Mouse (Mus musculus): ENCODE measurements around the gene Zbtb8a.
"Not testable (repeated sequence)": the region's sequence is repeated elsewhere in the genome, so short reads cannot be mapped to it uniquely, and the experiment has no call there.

Zbtb8a gene

GRCm38 (mm10) chr4:129377601-129378390, at the start of gene Zbtb8a:
Gene Zbtb8a, minus strand, starts transcription at chr4:129378116.
- peak; percentile 2 for DNase-seq (ENCODE audit: low spot score)

DNA sequence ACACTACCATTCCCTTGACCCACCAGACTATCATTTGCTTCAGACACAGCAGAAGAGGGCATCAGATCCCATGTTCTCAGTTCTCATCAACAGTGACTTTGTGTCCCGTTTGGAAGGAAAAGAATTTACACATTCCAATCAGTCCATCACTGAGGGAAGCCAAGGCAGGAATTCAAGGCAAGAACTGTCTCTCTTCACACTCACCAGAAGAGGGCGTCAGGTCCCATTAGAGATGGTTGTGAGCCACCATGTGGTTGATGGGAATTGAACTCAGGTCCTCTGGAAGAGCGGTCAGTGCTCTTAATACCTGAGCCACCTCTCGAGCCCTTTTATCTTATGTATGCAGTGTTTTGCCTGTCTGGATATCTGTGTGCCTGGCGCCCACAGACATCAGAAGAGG, 40.4 kb upstream of the Zbtb8a start:
- no peak for DNase-seq (ENCODE audit: low spot score)

GRCm38 (mm10) chr4:129416478-129416877, 38.6 kb upstream of the Zbtb8a start:
- DNase-seq (ENCODE audit: low spot score): no peak

DNA sequence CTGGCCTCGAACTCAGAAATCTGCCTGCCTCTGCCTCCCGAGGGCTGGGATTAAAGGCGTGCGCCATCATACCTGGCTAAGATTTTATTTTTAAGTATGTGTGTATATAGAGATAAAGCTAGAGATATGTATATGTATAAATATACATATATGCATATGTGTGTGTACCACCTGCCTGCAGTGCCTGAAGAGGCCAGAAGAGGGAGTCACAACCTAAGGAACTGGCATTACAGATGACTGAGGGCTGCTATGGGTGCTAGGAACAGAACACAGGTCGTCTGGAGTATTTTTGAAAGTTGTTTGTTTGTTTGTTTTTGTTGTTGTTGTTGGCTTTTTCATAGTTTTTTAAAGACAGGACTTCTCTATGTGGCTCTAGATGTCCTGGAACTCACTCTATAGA, 38.0 kb upstream of the Zbtb8a start:
- DNase-seq (ENCODE audit: low spot score): no peak

- DNase-seq (ENCODE audit: low spot score): no peak
These were observed 33.1 kb upstream of the Zbtb8a start for GRCm38 (mm10) chr4:129410991-129411390.

DNA sequence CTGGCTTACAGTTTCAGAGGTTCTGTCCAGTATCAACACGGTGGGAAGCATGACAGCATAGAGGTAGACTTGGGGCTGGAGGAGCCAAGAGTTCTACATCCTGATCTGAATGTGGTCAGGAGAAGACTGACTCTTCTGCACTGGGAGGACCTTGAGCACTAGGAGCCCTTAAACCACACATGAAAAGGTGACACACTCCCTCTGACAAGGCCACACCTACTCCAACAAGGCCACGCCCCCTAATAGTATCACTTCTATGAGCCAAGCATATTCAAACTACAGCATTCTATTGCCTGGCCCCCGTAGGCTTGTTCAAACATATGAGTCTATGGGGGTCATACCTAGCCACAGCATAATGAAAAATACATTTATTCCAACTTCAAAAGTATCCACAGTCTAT, 32.6 kb upstream of the Zbtb8a start:
- not testable (repeated sequence) for DNase-seq (ENCODE audit: low spot score)

DNA sequence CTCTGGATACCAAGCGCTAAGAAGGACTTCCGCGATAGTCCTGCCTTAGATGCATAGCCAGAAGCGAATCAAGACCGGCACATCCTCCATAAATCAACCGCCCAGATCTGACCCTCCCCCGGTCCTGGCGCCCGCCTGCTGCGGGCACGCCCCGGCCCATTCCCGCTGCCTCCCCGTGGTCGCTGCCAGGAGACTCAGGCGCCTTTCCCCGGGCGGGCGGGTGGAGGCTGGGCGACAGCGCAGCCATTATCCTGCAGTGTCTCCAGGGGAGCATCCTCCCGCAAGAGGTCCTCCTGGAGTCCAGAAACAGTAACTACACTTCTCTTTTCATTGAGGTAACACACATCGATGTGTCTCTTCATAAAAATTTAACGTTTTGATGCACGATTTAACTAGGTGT, 28.5 kb upstream of the Zbtb8a start:
- DNase-seq (ENCODE audit: low spot score): peak; percentile 2

DNA sequence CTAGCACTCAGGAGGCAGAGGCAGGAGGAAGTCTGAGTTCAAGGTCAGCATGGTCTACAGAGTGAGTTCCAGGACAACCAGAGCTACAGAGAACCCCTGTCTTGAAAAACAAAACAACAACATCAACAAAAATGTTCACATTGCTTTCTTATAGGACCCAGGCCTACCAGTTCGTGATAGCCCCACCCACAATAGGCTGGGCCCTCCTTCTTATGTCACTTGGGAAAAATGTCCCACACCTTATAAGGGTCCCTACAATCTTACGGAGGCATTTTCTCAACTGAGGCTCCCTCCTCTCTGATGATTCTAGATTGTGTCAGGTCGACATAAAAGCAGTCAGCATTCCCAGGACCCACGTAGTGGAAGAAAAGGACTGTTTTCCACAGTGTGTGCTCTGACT, 21.9 kb upstream of the Zbtb8a start:
- no peak for DNase-seq (ENCODE audit: low spot score)

DNA sequence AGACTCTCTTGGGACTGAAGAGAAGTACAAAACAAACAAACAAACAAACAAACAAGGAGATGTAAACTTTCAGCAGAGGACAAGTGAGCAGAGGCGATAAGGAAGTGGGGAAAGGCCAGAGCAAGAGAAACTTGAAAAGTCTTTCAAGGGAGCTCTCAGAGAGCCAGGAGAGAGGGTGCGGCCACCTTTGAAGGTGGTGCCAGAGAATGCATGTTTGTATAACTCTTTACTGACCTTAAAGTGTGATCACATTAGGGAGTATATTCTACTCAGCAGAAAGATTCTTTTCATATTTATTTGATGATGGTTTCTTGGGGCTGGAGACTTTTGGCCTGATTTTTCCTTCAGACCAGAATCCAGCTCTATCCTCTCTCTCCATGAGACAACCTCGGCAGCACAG, 19.0 kb upstream of the Zbtb8a start:
- DNase-seq (ENCODE audit: low spot score): no peak

DNA sequence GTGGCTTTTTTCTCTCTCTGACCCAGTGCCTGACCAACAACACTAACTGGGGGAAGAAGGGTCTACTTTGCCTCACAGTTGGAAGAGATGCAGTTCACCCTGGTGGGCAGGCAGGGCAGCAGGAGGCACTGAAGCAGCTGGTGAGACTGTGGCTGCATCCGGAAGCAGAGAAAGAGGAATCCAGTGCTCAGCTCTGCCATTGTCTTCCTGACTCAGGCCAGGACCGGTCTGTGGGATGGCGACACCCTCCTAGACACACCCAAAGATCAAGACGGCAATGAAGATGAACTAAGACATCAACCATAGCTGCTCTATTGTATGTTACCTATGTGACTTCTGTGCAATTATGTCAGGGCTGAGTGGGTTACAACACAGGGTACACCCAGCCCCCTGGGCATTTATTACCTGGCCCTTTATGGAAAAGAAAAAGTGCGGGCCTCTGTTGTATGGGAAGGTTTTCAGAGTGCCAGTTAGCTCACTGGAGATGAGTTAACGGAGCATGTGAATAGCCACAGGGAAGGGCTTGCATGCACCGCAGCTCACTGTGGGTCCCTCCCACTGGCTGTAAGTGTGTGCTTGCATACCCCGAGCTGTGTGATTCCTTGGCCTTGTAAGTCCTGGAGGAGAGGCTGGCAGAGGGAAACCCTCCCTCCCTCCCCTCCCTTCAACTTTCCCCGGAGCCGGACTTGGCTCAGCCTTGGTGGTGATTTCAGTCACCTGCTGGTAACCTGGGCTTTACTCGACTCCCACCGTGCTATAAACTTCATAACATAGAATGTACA, 16.4 kb upstream of the Zbtb8a start:
- no peak for DNase-seq (ENCODE audit: low spot score)

DNA sequence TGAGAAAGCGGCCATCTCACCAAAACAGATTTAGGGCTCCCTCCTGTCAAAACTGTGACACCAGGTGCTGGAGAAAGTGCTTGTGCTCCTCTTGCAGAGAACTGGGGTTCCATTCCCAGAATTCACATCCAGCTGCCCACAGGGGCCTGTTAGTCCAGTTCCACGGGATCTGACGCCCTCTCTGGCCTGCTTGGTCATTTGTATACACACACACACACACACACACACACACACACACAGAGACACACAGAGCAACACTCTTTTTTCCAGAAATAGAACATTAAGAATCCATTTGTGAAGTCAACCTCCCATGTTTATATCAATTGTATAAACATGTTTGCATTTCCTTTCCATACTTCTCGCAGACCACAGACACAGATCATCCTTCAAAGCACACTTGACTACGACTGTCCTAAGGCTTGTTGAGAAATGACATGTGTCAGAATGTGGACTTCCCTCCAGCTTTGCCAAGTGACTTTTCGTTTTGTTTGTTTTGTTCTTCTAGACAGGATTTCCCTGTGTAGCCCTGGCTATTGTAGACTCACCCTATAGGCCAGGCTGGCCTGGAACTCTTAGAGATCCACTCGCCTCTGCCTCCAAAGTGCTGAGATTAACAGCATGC, 13.1 kb upstream of the Zbtb8a start:
- no peak for DNase-seq (ENCODE audit: low spot score)

GRCm38 (mm10) chr4:129390216-129390743, 12.4 kb upstream of the Zbtb8a start:
- no peak for DNase-seq (ENCODE audit: low spot score)

GRCm38 (mm10) chr4:129388404-129388803, 10.5 kb upstream of the Zbtb8a start:
- DNase-seq (ENCODE audit: low spot score): no peak

GRCm38 (mm10) chr4:129386989-129387388, 9.1 kb upstream of the Zbtb8a start:
- DNase-seq (ENCODE audit: low spot score): no peak

GRCm38 (mm10) chr4:129386269-129386946, 8.5 kb upstream of the Zbtb8a start:
- no peak for DNase-seq (ENCODE audit: low spot score)

- no peak for DNase-seq (ENCODE audit: low spot score)
These were observed 7.8 kb upstream of the Zbtb8a start for GRCm38 (mm10) chr4:129385685-129386084.

- DNase-seq (ENCODE audit: low spot score): no peak
These were observed 6.5 kb upstream of the Zbtb8a start for GRCm38 (mm10) chr4:129384440-129384839.

GRCm38 (mm10) chr4:129383586-129383985, 5.7 kb upstream of the Zbtb8a start:
- no peak for DNase-seq (ENCODE audit: low spot score)

- DNase-seq (ENCODE audit: low spot score): no peak
These were observed 4.6 kb upstream of the Zbtb8a start for GRCm38 (mm10) chr4:129382488-129382887.

DNA sequence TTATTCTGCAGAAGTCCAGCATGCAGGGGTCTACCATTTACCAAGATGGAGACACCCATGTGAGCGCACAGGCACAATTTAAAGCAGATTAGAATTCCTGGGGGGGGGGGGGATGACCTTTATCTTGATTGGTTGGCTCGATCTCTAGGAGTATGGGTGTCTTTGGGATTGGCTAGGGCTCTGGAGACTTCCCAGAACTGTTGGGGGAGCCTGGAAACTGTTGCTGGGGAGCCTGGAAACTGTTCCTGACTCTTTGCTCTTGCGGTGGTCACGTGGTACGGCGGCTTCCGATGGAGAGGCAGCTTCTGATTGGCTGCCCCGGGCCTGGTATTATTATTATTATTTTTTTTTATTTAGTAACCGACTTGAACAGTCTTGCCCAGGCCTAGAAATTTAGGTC, 4.1 kb upstream of the Zbtb8a start:
- DNase-seq (ENCODE audit: low spot score): no peak

DNA sequence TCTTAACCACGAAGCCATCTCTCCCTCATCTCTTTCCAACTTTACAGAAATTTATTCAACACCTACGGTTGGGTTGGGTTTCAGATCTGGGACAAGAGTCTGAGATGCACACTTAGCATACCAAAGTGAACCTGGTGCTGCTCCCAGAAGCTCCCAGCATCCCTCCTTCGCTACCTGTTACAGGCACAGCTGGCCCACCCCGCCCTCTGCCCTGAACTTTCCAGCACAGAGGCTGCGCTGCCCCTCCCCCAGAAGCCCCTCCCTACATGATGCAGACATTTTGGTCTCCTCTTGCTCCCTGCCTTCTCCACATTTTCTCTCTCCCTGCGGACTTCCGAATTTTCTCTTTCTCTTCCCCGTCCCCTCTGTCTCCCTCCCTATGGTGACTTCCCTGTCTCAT, 3.2 kb upstream of the Zbtb8a start:
- DNase-seq (ENCODE audit: low spot score): no peak

DNA sequence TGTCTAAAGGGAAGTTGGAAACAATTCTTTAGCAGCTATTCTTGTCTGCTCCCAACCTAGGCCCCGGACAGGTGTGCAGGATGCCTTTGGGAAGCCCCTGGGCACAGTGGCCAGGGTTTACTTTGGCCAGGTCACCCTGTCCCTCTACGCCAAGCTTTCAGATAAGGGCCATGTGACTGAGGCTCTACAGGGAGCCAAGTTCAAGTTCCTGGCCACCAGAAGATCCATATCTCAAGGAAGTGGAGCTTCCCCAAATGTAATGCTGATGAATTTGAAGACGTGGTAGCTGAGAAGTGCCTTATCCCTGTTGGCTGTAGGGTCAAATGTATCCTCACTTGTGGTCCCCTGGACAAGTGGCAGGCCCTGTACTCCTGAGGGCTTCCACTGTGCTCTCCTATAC, 1.9 kb upstream of the Zbtb8a start:
- no peak for DNase-seq (ENCODE audit: low spot score)

Measured in layer of hippocampus, adult 9-10 months (tissue).